Mouse (Mus musculus) testis, adult 2 months (tissue): ENCODE data around the gene D8Ertd738e.

Experiments used
- CTCF ChIP-seq: fragments of 200-500 bp; IDR thresholded peaks from 2 replicates; pipeline ENCODE4 v1.5.1; 2012; ENCODE audit warnings: low read depth, mild to moderate bottlenecking, inconsistent platforms, low read length, moderate library complexity; ENCODE audit not compliant: control insufficient read depth, insufficient read depth, insufficient replicate concordance
- POLR2A ChIP-seq: fragments of 200-500 bp; IDR thresholded peaks from 2 replicates; pipeline ENCODE4 v1.6.1; 2012; ENCODE audit warnings: low read depth, mild to moderate bottlenecking, inconsistent platforms, low read length, moderate library complexity; ENCODE audit not compliant: control insufficient read depth

- no peak for TF ChIP-seq POLR2A
- no peak for TF ChIP-seq CTCF
These were observed 47.7 kb upstream of the D8Ertd738e start for GRCm38 (mm10) chr8:84297029-84297785.
